Mouse (Mus musculus) lung, postnatal 0 days (tissue): Measurements from ENCODE around the gene 4930432K21Rik. TPM values are rescaled to one million over a fixed set of nuclear protein-coding genes. Genes with fewer than 3 reads are reported as not detected.

Source experiments
- ATAC-seq: fragments of 200-750 bp; cut with Nextera tagmentation; 2 replicates; pipeline ENCODE4 v1.8.0; 2017; ENCODE audit warnings: moderate library complexity
- DNase-seq: peaks from one replicate; pipeline ENCODE4 v3.0.0-alpha.2; 2016; ENCODE audit warnings: low spot score
- H3K27ac ChIP-seq: fragments of 300-500 bp; sonication (generic); 2 replicates; pipeline ENCODE4 v1.5.1; 2014; ENCODE audit warnings: antibody characterized with exemption, mild to moderate bottlenecking, low read length, mixed read lengths
- H3K27me3 ChIP-seq: fragments of 300-500 bp; sonication (generic); replicated peaks from 2 replicates; pipeline ENCODE4 v1.6.1; 2014; ENCODE audit warnings: low read length, mixed read lengths; ENCODE audit not compliant: insufficient read depth
- H3K36me3 ChIP-seq: fragments of 300-500 bp; sonication (generic); 2 replicates; pipeline ENCODE4 v1.6.1; 2014; ENCODE audit warnings: low read length, mixed read lengths; ENCODE audit not compliant: insufficient read depth
- H3K4me1 ChIP-seq: fragments of 300-500 bp; sonication (generic); 2 replicates; pipeline ENCODE4 v1.6.1; 2014; ENCODE audit warnings: antibody characterized with exemption, low read depth, low read length, mixed read lengths; ENCODE audit not compliant: insufficient read depth
- H3K4me2 ChIP-seq: fragments of 300-500 bp; sonication (generic); replicated peaks from 2 replicates; pipeline ENCODE4 v1.6.1; 2014; ENCODE audit warnings: low read depth, mild to moderate bottlenecking, low read length, moderate library complexity, mixed read lengths
- H3K4me3 ChIP-seq: fragments of 300-500 bp; sonication (generic); 2 replicates; pipeline ENCODE4 v1.5.1; 2014; ENCODE audit warnings: low read depth, low read length
- H3K9ac ChIP-seq: fragments of 300-500 bp; sonication (generic); replicated peaks from 2 replicates; pipeline ENCODE4 v1.6.1; 2014; ENCODE audit warnings: low read depth, mild to moderate bottlenecking
- H3K9me3 ChIP-seq: fragments of 300-500 bp; sonication (generic); 2 replicates; pipeline ENCODE4 v1.6.1; 2016; ENCODE audit warnings: low read length, mixed read lengths
- CTCF ChIP-seq: IDR thresholded peaks from 2 replicates; pipeline ENCODE4 v1.5.1; 2016; ENCODE audit warnings: antibody characterized with exemption, mild to moderate bottlenecking
- EP300 ChIP-seq: IDR thresholded peaks from 2 replicates; pipeline ENCODE4 v1.6.1; 2016; ENCODE audit warnings: antibody characterized with exemption, mild to moderate bottlenecking, control low read depth
- WGBS: fragments of 180-500 bp; shearing (Covaris S2); extraction: QIAGEN DNeasy Blood & Tissue Kit; methylation state at CpG from one replicate; pipeline ENCODE4 v1.1.7; 2014; 5-methylcytosine and 5-hydroxymethylcytosine counted together
- polyA plus RNA-seq: library from polyadenylated mRNA; unstranded; fragments of >200 nt; fragmentation: Nextera tagmentation; extraction: Ambion mirVana; gene quantifications from 2 replicates; pipeline ENCODE4 v1.2.1, GENCODE M21; 2015

Gene 4930432K21Rik
- polyA plus RNA-seq, 1 experiment from 2014 or later = 1.0 TPM

- H3K27ac ChIP-seq = peak overlapping the region; percentile 94
- no peak for TF ChIP-seq EP300
- TF ChIP-seq CTCF = no peak
- H3K4me2 ChIP-seq = peak overlapping the region; percentile 41
- H3K4me1 ChIP-seq = peaks cover 22% of the 10 kb centered on the region; the same call in 1 of the 2 replicates
- WGBS = 3% methylated on average over 18 of the region's 33 CpGs
- ATAC-seq (peak; percentile 74), DNase-seq (peak; percentile 87)
- no peaks in the 10 kb centered on the region for H3K27me3 ChIP-seq
- H3K36me3 ChIP-seq = no peaks in the 10 kb centered on the region
- H3K4me3 ChIP-seq = peak overlapping the region; percentile 0; the same call in 1 of the 2 replicates
- no peaks in the 10 kb centered on the region for H3K9me3 ChIP-seq
- H3K9ac ChIP-seq = no peak overlapping the region
These were observed 44.7 kb downstream of the 4930432K21Rik start for GRCm38 (mm10) chr8:84192555-84192954.

DNA sequence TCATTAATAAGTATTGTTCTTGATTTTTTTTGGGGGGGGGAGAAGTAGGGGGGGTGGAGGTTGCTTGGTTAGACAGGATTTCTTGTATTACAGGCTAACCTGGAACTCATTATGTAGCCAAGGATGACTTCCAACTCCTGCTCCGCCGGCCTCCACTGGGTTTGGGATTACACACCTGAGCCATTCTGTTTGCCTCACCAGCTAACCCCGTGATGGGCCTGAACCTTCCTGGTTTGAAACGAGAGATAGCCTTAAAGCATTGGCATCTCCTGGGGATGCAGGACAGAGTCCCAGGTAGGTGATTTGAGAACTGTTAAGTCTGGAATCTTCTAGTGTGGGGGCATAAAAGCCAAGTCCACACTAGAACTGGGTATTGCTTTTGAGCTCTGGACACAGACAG lies 45.3 kb downstream of the 4930432K21Rik start:
- no peak for DNase-seq
- no peak overlapping the region for H3K9ac ChIP-seq
- no peak overlapping the region for H3K4me2 ChIP-seq
- 68% methylated on average over 4 of the region's 4 CpGs for WGBS
- ATAC-seq = no peak
- no peak overlapping the region for H3K4me3 ChIP-seq
- peaks cover 28% of the 10 kb centered on the region; the same call in 1 of the 2 replicates for H3K4me1 ChIP-seq
- no peak for TF ChIP-seq CTCF
- TF ChIP-seq EP300 = no peak
- no peaks in the 10 kb centered on the region for H3K36me3 ChIP-seq
- no peaks in the 10 kb centered on the region for H3K9me3 ChIP-seq
- no peaks in the 10 kb centered on the region for H3K27me3 ChIP-seq
- peak overlapping the region; percentile 94 for H3K27ac ChIP-seq

DNA sequence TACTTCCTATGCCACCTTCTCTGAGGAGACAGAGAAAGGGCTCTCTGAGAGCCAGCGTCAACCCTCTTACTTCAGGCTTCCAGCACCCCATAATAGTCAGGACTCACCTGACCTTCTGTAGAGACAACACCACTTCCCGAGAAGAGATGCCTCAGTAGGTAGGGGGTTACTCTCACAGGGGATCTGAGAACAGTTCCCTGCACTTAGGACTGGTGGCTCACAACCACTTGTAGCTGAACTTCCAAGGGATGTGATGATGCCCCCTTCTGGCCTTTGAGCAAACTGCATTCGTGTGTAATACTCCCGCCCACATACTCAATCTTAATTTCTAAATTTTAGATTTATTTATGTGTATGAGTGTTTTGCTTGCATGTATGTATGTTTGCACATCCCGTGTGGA lies 45.7 kb downstream of the 4930432K21Rik start:
- Histone ChIP-seq H3K4me1 (peaks cover 30% of the 10 kb centered on the region; the same call in 1 of the 2 replicates), H3K36me3 (no peaks in the 10 kb centered on the region), H3K27me3 (no peaks in the 10 kb centered on the region), H3K4me3 (no peak overlapping the region), H3K27ac (peak overlapping the region; percentile 94), H3K9me3 (no peaks in the 10 kb centered on the region), H3K4me2 (no peak overlapping the region), H3K9ac (no peak overlapping the region)
- WGBS = 76% methylated on average over 5 of the region's 5 CpGs
- TF ChIP-seq CTCF = peak; percentile 69
- TF ChIP-seq EP300 = no peak
- no peak for ATAC-seq
- peak; percentile 55 for DNase-seq

GRCm38 (mm10) chr8:84194224-84194743 lies 46.5 kb downstream of the 4930432K21Rik start:
- no peaks in the 10 kb centered on the region for H3K9me3 ChIP-seq
- ATAC-seq (no peak), DNase-seq (no peak)
- peaks cover 35% of the 10 kb centered on the region; the same call in 1 of the 2 replicates for H3K4me1 ChIP-seq
- H3K9ac ChIP-seq = no peak overlapping the region
- no peak overlapping the region for H3K4me3 ChIP-seq
- H3K4me2 ChIP-seq = no peak overlapping the region
- TF ChIP-seq CTCF (no peak), EP300 (no peak)
- 75% methylated on average over 3 of the region's 3 CpGs for whole genome bisulfite sequencing
- no peaks in the 10 kb centered on the region for H3K36me3 ChIP-seq
- no peak overlapping the region for H3K27ac ChIP-seq
- H3K27me3 ChIP-seq = no peaks in the 10 kb centered on the region

GRCm38 (mm10) chr8:84197141-84197921 lies 49.5 kb downstream of the 4930432K21Rik start:
- peak overlapping the region; percentile 31 for H3K4me3 ChIP-seq
- ATAC-seq = peak; percentile 46
- DNase-seq = peak; percentile 94
- peak overlapping the region; percentile 37 for H3K9ac ChIP-seq
- H3K4me2 ChIP-seq = peak overlapping the region; percentile 72
- H3K36me3 ChIP-seq = no peaks in the 10 kb centered on the region
- whole genome bisulfite sequencing = 2% methylated on average over 42 of the region's 43 CpGs
- H3K9me3 ChIP-seq = no peaks in the 10 kb centered on the region
- peak; percentile 95 for TF ChIP-seq EP300
- TF ChIP-seq CTCF = no peak
- H3K4me1 ChIP-seq = peaks cover 25% of the 10 kb centered on the region
- peak overlapping the region; percentile 99 for H3K27ac ChIP-seq
- no peaks in the 10 kb centered on the region for H3K27me3 ChIP-seq

DNA sequence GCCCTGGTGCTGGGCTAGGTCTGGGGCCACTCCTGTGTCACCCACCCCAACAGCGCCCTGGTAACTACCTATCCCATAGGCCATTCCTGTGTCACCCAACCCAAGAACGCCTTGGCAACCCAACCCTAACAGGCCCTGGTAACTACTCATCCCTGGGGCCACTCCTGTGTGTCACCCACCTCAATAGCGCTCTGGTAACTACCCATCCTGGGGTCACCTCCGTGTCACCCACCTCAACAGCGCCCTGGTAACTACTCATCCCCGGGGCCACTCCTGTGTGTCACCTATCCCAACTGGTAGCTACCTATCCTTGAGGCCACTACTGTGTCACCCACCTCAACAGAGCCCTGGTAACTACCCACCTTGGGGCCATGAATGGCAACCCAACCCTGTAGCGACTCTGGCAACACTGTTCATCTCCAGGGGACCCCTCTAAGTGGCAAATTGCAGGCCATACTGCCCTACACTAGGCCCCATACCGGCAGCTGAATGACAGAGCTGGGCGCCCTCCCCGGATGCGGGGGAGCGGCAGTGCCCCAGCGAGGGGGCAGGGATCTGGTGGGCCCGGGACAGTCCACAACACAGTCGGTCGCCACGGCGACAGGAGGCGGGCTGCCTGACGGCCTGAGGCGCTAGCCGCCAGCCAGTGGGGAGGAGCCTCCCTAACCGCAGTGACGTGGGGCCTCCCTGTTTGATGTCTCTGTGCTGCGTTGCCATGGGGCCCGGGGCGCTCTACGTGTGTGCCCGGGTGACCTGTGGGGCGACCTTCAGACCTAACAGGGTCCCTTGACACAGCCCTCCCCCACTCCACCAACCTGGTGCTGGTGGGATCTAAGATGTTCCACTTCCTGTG lies 50.3 kb downstream of the 4930432K21Rik start:
- Histone ChIP-seq H3K9ac (peak overlapping the region; percentile 37), H3K36me3 (no peaks in the 10 kb centered on the region), H3K27me3 (no peaks in the 10 kb centered on the region), H3K4me2 (peak overlapping the region; percentile 72), H3K4me3 (peak overlapping the region; percentile 31), H3K27ac (peak overlapping the region; percentile 99), H3K4me1 (peaks cover 18% of the 10 kb centered on the region), H3K9me3 (no peaks in the 10 kb centered on the region)
- TF ChIP-seq CTCF = no peak
- TF ChIP-seq EP300 = peak; percentile 76
- 3% methylated on average over 30 of the region's 30 CpGs for WGBS
- peak; percentile 98 for DNase-seq
- peak; percentile 83 for ATAC-seq
